Mouse (Mus musculus): ENCODE measurements around the gene Fancc. TPM values are rescaled to one million over a fixed set of nuclear protein-coding genes. Genes with fewer than 3 reads are reported as not detected.

Fancc gene
- polyA plus RNA-seq, 1 experiment from 2014 or later: 13.5 TPM

- ATAC-seq: no peak
- WGBS (ENCODE audit: insufficient replicate concordance): 76% methylated on average over 3 of the region's 3 CpGs
- H3K4me2 ChIP-seq: no peak overlapping the region
- H3K27me3 ChIP-seq (replicated peaks): no peaks in the 10 kb centered on the region
- H3K4me1 ChIP-seq: peaks cover 17% of the 10 kb centered on the region
- H3K9me3 ChIP-seq (replicated peaks): no peaks in the 10 kb centered on the region
- H3K27ac ChIP-seq: no peak overlapping the region
- H3K9ac ChIP-seq: no peak overlapping the region
- no peak overlapping the region for H3K4me3 ChIP-seq
- peaks cover 9% of the 10 kb centered on the region; the same call in 1 of the 2 replicates for H3K36me3 ChIP-seq
These were observed 252.7 kb downstream of the Fancc start for GRCm38 (mm10) chr13:63244425-63244824.

- no peak overlapping the region for H3K9ac ChIP-seq
- no peak overlapping the region for H3K4me2 ChIP-seq
- WGBS (ENCODE audit: insufficient replicate concordance): 78% methylated on average over 5 of the region's 5 CpGs
- ATAC-seq: no peak
- H3K36me3 ChIP-seq: peaks cover 9% of the 10 kb centered on the region; the same call in 1 of the 2 replicates
- peaks cover 23% of the 10 kb centered on the region for H3K4me1 ChIP-seq
- H3K27ac ChIP-seq: no peak overlapping the region
- H3K9me3 ChIP-seq (replicated peaks): no peaks in the 10 kb centered on the region
- H3K27me3 ChIP-seq (replicated peaks): no peaks in the 10 kb centered on the region
- no peak overlapping the region for H3K4me3 ChIP-seq
These were observed 253.5 kb downstream of the Fancc start for GRCm38 (mm10) chr13:63243586-63243985.

- Histone ChIP-seq H3K9me3 (replicated peaks) (no peaks in the 10 kb centered on the region), H3K4me1 (peaks cover 23% of the 10 kb centered on the region), H3K4me3 (no peak overlapping the region), H3K27ac (no peak overlapping the region), H3K36me3 (peaks cover 9% of the 10 kb centered on the region; the same call in 1 of the 2 replicates), H3K9ac (no peak overlapping the region), H3K27me3 (replicated peaks) (no peaks in the 10 kb centered on the region), H3K4me2 (no peak overlapping the region)
- WGBS (ENCODE audit: insufficient replicate concordance): 77% methylated on average over 10 of the region's 10 CpGs
- ATAC-seq: no peak
These were observed 254.5 kb downstream of the Fancc start for GRCm38 (mm10) chr13:63242401-63243192.

GRCm38 (mm10) chr13:63241665-63242064, 255.4 kb downstream of the Fancc start:
- Histone ChIP-seq H3K4me2 (0 out of 2 replicates have a peak overlapping the region, but pooled peaks have one; percentile 6), H3K4me1 (peaks cover 23% of the 10 kb centered on the region), H3K4me3 (no peak overlapping the region), H3K27me3 (replicated peaks) (no peaks in the 10 kb centered on the region), H3K9ac (no peak overlapping the region), H3K9me3 (replicated peaks) (no peaks in the 10 kb centered on the region), H3K27ac (no peak overlapping the region), H3K36me3 (peaks cover 9% of the 10 kb centered on the region; the same call in 1 of the 2 replicates)
- 80% methylated on average over 3 of the region's 3 CpGs for WGBS (ENCODE audit: insufficient replicate concordance)
- no peak for ATAC-seq

- 35% methylated on average over 5 of the region's 5 CpGs for WGBS (ENCODE audit: insufficient replicate concordance)
- Histone ChIP-seq H3K27ac (no peak overlapping the region), H3K36me3 (peaks cover 9% of the 10 kb centered on the region; the same call in 1 of the 2 replicates), H3K4me3 (peak overlapping the region; percentile 77), H3K27me3 (replicated peaks) (no peaks in the 10 kb centered on the region), H3K4me1 (peaks cover 26% of the 10 kb centered on the region), H3K4me2 (peak overlapping the region; percentile 97), H3K9me3 (replicated peaks) (no peaks in the 10 kb centered on the region), H3K9ac (peak overlapping the region; percentile 86)
- ATAC-seq: no peak
These were observed 256.2 kb downstream of the Fancc start for GRCm38 (mm10) chr13:63240835-63241234.

- WGBS (ENCODE audit: insufficient replicate concordance): under 1% methylated on average over 51 of the region's 51 CpGs
- Histone ChIP-seq H3K4me3 (peak overlapping the region; percentile 77), H3K9ac (peak overlapping the region; percentile 86), H3K4me1 (peaks cover 31% of the 10 kb centered on the region), H3K36me3 (peaks cover 5% of the 10 kb centered on the region; the same call in 1 of the 2 replicates), H3K9me3 (replicated peaks) (no peaks in the 10 kb centered on the region), H3K27ac (peak overlapping the region; percentile 85), H3K4me2 (peak overlapping the region; percentile 97), H3K27me3 (replicated peaks) (no peaks in the 10 kb centered on the region)
- peak; percentile 88 for ATAC-seq
These were observed 257.0 kb downstream of the Fancc start for GRCm38 (mm10) chr13:63239877-63240671.

GRCm38 (mm10) chr13:63239301-63239804, 257.7 kb downstream of the Fancc start:
- peaks cover 31% of the 10 kb centered on the region for H3K4me1 ChIP-seq
- H3K4me3 ChIP-seq: peak overlapping the region; percentile 77
- ATAC-seq: peak; percentile 66
- H3K9me3 ChIP-seq (replicated peaks): no peaks in the 10 kb centered on the region
- peak overlapping the region; percentile 97 for H3K4me2 ChIP-seq
- H3K27me3 ChIP-seq (replicated peaks): no peaks in the 10 kb centered on the region
- 21% methylated on average over 11 of the region's 11 CpGs for WGBS (ENCODE audit: insufficient replicate concordance)
- peak overlapping the region; percentile 85 for H3K27ac ChIP-seq
- H3K9ac ChIP-seq: peak overlapping the region; percentile 86
- H3K36me3 ChIP-seq: 0 out of 2 replicates have a peak, but pooled peaks cover under 1% of the 10 kb centered on the region

- H3K27ac ChIP-seq: no peak overlapping the region
- H3K9me3 ChIP-seq (replicated peaks): no peaks in the 10 kb centered on the region
- ATAC-seq: no peak
- H3K4me2 ChIP-seq: no peak overlapping the region
- no peaks in the 10 kb centered on the region for H3K36me3 ChIP-seq
- H3K4me1 ChIP-seq: peaks cover 31% of the 10 kb centered on the region
- no peaks in the 10 kb centered on the region for H3K27me3 ChIP-seq (replicated peaks)
- H3K9ac ChIP-seq: no peak overlapping the region
- H3K4me3 ChIP-seq: no peak overlapping the region
- WGBS (ENCODE audit: insufficient replicate concordance): 90% methylated on average over 7 of the region's 7 CpGs
These were observed 259.0 kb downstream of the Fancc start for GRCm38 (mm10) chr13:63238045-63238444.

- H3K4me1 ChIP-seq: peaks cover 30% of the 10 kb centered on the region
- no peak for ATAC-seq
- no peak overlapping the region for H3K4me2 ChIP-seq
- H3K27ac ChIP-seq: no peak overlapping the region
- 29% methylated on average over 5 of the region's 5 CpGs for WGBS (ENCODE audit: insufficient replicate concordance)
- H3K36me3 ChIP-seq: no peaks in the 10 kb centered on the region
- H3K4me3 ChIP-seq: no peak overlapping the region
- H3K27me3 ChIP-seq (replicated peaks): no peaks in the 10 kb centered on the region
- no peak overlapping the region for H3K9ac ChIP-seq
- no peaks in the 10 kb centered on the region for H3K9me3 ChIP-seq (replicated peaks)
These were observed 260.8 kb downstream of the Fancc start for GRCm38 (mm10) chr13:63236159-63236893.

- no peak for ATAC-seq
- Histone ChIP-seq H3K9ac (no peak overlapping the region), H3K4me2 (no peak overlapping the region), H3K4me3 (no peak overlapping the region), H3K27me3 (replicated peaks) (no peaks in the 10 kb centered on the region), H3K27ac (no peak overlapping the region), H3K9me3 (replicated peaks) (no peaks in the 10 kb centered on the region), H3K4me1 (peaks cover 27% of the 10 kb centered on the region), H3K36me3 (no peaks in the 10 kb centered on the region)
- WGBS (ENCODE audit: insufficient replicate concordance): 66% methylated on average over 3 of the region's 3 CpGs
These were observed 261.5 kb downstream of the Fancc start for GRCm38 (mm10) chr13:63235551-63235950.

Data from liver, embryonic 12.5 days (tissue).